Mouse (Mus musculus) layer of hippocampus, adult 9-10 months (tissue): Measurements from ENCODE around the gene Cacng2.
"Not testable (repeated sequence)": the region's sequence is repeated elsewhere in the genome, so short reads cannot be mapped to it uniquely, and the experiment has no call there.

Experiments
- DNase-seq: peaks from one replicate; pipeline ENCODE4 v3.0.0; 2022; ENCODE audit warnings: low spot score

The Cacng2 gene

DNA sequence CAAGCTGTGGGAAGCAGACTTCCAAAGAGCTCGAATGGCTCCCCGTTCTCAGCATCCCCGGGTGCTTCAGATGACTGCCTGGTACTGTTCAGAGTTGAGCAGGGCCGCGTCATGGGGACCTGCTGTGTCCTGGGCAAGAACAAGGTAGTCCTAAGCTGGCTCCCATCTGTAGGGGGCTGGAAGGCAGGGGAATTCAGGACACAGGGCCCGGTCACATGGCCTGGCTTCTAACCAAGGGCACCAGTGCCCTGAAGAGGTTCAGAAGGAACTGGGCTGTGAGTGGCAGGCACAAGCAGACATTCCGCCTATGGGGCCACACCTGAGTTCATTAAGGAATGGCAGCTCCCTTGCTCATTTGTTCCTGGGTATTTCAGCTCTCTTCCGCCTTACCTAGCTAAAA lies 37.7 kb downstream of the Cacng2 start:
- no peak for DNase-seq

DNA sequence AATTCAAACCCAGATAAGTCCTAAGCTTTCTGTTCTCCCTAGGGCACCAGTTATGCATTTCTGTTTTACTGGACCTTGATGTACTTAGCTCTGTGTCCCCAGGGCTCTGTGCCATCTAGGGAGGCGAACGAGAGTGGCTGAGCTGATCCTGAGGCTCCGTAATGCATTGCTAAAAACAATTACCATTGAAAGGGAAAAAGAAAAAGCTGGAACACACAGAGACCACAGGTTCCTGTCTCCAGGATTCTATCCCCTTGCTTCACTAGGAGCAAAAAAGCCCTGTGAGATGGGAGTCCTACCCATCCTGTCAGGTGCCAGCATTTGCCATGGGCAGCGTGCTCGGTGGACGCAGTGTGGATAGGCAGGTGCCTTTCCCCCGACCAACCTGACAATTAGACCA lies 38.4 kb downstream of the Cacng2 start:
- no peak for DNase-seq

DNA sequence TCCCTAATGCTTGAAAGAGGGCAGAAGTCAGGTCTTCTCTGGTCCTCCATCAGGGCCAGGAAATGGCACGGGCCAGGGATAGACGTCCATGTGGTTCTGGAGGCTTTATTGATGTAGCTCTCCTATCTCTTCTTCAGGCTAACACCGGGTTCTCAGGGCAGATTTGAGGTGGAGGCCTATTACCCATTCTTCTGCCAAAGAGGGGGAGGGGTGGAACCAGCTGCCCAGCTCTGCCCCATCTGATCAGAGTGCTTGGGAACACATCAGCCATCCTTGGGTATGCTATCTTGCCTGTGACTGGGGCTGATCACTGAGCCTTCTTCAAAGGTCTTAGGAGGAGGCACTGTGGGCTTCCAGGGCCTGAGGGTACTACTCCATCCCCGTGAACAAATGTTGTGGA lies 39.5 kb downstream of the Cacng2 start:
- DNase-seq = no peak

DNA sequence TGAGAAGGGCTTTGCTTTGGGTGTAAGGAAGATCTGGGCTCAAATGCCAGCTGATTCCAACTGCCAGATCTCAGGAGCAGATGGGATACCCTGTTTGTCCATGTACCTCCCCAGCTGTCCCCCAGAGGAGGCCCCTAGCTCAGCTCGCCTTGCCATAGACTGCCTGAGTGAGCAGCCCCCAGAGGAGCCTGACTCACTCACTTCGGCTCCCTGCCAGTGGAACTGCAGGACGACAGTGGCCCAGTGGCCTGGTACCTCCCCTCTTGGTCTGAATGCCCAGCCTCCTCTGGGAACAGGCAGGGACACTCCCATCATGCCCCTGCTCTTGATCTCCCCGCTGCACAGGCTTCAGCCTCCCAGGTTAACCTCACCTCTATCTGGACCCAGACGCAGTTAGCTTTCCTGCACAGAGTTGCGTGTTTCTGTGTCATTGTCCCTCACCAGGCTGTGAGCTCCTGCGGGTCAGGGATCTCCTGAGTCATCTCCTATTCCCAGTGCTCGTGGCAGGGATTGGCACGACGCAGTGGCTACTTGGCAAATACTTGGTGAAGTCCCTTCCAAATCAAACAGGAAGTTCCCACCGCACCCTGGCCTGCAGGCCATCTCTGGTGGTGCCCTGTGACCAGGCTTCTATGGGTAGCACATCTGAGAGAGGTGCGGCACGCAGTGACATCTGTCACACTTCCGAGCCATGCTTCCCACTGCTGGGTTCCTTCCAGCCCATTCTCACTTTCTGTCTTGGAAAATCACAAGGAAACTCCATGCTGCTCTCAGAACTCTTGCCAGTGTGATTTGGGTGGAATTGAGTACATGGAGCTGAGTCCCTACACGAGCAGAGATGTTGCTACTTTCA lies 40.8 kb downstream of the Cacng2 start:
- no peak for DNase-seq

DNA sequence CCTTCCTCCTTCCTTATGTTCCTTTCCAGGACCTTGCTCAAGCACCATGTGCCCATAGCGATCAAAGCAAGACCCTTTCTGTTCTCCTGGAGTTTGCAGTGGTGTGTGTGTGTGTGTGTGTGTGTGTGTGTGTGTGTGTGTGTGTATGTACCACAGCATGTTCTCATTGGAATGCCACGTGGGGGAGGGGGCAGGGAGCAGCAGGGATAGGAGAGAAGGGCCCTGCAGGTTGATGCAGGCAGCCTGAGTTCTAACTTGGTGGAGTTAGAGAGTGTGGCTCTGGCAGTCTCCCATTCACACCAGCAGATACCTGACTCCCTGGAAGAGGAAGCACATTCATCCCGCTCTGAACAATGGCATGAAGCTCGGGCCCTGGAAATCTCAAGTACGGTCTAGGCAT lies 41.6 kb downstream of the Cacng2 start:
- no peak for DNase-seq

DNA sequence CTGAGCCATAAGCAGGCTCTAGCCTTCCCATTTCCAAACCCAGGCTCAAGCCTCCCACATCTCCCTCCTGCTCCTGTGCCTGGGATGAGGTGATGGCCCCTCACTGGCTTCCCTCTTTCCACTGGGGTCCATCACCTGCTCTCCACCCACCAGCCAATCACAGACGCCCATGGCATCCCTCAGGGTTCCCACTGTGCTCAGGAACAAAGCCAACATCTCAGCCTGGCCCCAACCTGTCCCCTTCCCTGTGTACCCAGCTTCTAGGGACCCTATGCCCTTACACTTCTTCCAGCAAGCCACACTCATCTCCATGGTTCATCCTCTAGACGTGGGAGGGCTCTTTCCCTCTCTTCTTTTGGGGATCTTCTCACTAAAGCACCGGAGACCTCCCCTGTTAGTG lies 43.9 kb downstream of the Cacng2 start:
- DNase-seq = no peak

DNA sequence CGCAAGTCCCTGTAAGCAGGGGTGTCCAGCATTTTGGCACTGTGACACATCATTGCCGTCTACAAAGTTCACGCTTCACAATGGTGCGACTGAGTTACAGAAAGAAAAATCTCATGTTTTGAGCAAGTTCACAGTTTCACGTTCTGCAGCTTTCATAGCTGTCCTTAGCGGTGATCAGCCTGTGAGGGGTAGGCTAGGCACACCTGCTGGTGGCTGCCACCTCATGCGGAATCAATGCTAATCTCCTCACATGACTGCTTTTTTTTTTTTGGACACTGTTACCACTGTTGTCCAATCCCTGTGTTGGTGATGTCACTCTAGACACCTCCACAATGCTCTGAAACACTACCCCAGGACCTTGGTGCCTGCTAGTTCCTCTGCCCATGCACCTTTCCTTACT lies 46.7 kb downstream of the Cacng2 start:
- DNase-seq = no peak

DNA sequence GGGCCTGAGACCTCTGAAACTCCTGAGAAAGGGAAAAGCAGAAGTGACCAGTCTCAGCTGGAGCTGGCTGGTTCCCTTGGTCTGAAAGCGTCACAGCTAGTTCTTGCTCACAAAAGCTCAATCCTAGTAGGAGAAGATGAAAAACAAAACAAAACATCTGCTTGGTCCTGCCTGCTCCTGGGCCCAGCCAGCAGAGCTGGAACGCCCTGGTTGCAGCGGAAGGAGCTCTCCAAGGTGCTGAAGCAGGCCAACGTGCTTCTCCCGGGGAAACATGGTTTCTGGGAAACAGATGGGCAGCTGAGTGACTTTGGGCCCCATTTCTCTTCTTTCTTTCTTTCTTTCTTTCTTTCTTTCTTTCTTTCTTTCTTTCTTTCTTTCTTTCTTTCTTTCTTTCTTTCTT lies 53.4 kb downstream of the Cacng2 start:
- DNase-seq = no peak

DNA sequence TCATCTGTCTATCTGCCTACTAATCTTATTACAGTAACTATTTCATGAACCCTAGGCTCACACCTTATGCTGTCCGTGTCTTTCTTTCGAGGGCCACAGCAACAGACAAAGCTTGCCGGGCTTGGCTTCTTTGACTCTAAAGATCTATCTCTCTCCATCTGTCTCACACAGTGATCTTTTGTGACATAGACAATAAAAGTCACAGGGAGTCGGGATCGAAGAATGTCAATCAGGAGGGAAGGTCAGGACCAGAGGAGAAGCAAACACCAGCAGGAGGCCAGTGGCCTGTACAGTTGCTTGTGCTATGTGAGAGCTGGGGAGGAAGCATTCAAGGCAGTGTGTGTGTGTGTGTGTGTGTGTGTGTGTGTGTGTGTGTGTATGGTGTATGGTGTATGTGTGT lies 54.3 kb downstream of the Cacng2 start:
- DNase-seq = no peak

DNA sequence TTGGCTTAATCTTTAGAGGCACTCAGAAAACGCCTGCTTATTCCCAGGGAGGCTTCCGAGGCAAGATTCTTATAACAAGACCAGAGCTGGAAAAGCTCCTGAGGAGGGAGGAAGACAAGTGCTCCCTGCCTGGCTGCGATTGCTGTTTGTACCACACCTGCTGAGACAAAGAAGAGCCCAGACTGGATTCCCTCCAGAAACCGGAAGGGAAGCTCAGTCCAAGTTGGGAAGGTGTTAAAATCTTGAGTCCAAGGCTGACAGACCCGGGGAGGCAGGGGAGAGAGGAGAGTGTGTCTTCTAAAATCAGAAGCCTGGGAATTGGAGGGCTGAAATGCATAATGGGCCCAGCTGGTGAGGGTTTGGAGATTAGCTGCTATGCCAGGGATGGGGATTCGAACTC lies 55.5 kb downstream of the Cacng2 start:
- DNase-seq = no peak

DNA sequence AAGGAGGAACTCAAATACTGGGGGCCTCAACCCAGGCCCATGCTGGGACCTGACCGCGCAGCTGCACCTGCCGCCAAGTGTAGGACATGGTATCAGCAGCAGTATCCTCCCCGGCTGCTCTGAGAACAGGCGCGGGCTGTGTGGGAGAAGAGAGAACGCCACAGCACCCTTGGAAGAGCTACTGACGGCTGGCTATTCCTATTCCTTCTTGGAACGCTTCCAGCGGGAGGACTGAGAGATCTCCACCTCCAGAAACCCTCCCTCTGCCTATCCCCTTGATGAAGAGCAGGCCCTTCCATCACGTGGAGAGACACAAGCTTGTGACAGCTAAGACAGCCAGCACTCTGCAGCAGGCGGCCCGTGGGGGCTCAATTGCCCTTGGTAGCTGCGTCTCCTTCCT lies 57.4 kb downstream of the Cacng2 start:
- DNase-seq = no peak

DNA sequence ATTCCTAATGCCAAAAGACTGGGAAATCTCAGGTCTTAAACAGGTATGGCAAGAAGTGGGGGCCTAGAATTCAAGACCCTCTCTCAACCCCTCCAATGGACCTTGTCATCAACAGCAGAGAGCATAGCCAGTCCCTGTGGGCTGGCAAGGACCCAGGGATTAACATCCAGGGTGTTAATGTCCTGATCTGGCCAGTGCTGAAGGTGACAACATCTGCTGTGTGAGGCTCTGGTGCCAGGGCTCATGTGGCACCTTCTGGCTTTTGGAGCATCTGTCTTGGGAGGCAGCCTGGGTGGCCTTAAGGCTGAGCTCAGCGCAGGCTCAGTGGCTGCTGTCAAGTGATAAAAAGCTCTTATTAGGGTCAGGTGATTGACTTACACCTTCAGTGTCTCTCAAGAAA lies 62.9 kb downstream of the Cacng2 start:
- DNase-seq = no peak

DNA sequence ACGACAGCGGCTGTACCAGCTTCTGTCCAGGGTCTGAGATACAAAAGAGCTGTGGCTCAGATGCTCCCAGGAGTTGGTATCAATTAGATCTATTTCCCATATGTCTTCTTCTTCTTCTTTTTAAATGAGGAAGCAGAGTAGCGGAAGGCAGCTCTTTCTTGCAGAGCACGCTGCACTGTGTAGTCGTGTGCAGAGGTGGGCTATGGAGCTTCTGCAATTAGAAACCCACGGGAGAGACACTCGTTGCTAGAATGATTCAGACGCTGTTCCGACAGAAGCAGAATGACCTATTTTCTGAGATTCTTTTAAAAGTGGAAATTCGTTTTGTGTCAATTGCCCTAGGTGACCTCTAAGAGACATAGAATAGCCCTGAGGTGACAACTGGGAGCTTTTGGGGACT lies 69.1 kb downstream of the Cacng2 start:
- no peak for DNase-seq

DNA sequence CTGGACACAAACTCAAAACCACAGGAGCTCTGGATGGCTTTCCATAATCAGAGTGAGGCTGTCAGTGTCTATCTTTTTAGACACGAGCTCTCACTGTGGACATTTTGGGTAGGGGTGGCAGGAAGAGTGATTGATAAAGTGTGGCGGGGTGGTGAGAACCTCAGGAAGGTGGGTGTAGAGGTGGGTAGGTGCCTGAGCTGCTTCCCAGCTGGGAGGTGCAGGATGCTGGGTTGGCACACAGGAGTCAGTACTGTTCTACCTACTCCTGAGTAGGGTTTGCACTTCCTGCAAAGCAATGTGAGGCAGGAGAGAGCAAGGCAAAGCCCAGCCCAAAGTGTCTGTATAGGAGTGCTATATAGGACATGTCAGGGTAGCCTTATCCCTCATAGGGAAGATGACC lies 69.9 kb downstream of the Cacng2 start:
- no peak for DNase-seq

DNA sequence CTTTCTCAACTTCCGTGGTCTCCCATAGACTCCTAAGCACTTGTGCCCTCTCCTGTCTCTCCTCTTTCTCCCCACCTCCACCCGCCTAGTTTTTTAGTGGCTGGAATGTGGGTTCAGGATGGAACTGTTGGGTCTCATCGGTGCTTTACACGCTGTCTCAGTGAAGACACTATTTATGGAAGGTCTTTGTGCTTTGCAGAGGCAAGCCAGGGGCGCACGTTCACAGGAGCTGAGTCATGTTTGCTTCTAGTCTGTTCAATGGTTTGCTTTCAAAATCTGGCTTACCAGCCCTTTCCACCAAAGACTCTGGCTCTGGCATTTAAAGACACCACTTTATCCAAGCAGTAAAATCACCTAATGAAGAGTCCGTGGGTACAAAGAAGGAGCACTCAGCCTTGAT lies 74.0 kb downstream of the Cacng2 start:
- no peak for DNase-seq

DNA sequence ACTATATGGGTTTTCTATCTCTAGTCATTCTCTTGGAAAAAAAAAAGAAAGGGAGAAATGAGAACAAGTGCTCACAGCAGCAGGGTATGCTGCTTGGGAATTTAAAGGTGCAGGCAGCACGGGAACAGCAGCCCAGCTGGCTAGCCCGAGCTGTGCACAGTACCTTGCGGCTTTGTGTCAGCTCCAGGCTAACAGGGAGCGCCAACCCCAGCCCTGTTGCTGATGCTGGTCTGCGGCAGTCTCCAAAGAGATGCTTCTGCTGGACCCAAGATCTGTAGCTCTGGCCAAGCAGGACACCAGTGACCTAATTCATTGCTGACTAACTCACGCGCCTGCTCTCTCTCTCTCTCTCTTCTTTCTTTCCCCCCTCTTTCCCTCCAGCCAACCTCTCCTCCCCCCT lies 74.5 kb downstream of the Cacng2 start:
- DNase-seq = no peak

DNA sequence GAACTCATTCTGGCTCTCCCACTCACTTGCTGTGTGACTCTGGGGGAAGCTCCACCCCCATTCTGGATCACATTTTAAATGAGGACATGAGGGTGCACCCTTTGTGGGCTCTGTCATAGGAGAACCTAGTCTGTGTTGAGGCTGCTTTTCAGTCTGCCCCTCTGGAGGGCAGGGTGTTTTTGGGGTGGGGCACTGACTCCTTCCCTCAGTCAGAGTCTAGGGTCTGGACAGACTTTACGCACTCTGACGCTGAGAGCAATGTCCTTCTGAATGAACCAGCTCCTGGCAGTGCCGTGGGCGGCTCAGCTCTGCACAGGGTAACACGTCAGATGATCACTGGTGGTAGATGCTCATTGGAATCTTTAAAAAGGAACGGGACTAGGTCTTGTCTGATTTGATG lies 75.0 kb downstream of the Cacng2 start:
- no peak for DNase-seq

DNA sequence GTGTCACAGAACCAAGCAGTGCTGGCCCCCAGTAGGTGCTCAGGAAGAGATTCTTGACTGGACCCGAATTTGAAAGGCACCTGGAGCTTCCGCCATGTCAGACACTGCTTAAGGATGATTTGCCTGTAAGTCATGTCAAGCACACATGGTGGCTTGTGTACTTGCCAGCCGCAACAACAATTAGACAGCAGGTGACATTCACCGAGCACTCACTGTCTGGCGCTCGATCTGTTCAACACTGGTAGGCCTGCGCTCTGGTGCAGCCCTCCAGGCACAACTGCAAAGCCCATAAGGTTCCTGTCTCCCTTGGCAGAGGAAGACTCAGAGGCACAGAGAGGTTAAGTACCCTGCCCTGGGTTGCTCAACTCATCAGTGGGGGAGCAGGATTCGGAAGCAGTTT lies 77.1 kb downstream of the Cacng2 start:
- no peak for DNase-seq

DNA sequence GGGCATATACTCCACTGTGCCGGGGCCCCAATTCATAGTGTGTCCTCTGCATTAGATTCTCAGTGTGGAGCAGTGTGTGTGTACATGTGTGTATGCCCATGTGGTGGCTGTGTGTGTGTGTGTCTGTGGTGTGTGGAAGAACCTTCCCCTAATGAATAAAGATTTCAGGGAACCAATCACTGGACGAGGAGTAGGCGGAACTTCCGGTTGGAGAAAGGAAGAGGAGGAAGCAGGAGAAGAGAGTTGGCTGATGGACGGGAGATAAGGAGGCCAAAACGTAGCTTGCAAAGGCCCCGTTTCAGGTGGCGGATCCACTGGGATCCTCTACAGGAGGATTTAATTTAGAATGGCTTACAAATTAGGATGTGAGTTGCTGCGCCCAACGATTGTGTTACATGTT lies 82.2 kb downstream of the Cacng2 start:
- no peak for DNase-seq

DNA sequence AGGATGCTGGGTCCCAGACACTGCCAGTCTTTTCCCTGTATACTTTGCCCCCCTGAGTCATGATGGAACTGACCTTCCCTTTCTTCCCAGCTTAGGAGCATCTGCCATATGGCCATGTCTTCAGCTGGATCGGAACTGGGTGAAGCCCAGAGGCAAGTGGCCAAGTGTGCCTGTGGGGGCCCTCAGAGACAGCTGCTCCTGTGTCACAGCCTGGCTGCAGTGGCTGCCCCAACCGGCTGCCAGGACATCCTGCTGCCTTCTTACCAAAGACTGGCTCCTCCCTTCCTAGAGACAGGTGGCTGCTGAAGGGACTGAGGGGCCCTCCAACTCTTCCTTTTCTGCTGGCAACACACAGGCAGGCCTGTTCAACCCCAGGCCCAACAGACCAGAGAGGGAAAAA lies 83.2 kb downstream of the Cacng2 start:
- no peak for DNase-seq

DNA sequence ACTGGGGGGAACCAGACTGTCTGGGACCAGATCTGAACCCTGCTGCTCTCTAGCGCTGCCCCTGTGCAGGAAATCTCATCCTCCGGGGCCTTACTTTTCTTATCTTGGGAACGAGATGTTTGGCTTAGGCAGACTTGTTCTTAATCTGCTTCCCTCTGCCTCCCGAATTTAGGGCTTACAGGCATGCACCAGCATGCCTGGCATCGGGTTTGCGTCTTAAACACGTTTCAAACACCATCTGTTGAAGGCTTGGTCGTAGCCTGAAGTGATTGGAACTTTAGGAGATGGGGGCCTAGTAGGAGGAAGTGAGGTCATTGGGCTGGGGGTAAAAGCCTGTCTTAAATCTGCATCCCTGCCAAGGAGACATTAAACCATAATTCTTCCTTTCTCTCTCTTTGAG lies 89.9 kb downstream of the Cacng2 start:
- no peak for DNase-seq

DNA sequence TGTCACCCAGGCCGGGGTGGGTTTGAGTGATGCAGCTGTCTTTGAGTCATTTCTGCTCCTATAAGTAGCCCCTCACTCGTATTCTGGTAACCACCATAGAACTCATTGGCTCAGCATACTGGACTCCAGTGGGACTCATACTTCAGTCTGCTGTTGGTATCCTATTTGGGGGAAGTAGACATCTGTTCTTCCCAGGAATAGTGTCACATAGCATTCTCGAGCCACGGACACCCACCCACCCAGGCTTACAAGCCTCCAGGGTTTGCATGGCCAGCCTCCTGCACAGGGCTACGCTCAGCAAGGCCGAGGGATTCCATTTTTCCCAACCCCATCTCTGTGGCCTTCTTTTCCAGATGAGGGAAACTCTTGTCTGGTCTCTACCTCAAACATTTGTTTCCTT lies 93.3 kb downstream of the Cacng2 start:
- no peak for DNase-seq

DNA sequence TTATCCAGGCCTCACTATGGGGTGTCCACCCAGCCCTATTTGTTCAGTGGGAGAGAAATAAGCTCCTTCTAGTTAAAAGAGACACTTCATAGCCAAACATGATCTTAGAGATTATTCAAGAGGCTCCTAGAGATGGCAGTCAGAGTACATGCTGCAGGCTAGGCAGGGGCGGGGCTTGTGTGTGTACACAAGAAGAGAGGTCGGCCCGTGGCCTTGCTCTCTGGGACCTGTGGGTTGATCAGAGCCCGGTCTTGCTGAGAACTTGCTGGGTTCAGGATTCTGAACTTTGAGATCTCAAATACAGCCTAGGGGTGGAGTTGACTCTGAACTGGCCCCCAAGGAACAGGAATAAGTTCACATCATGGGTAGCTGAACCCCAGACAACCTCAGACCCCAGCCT lies 95.6 kb downstream of the Cacng2 start:
- no peak for DNase-seq

DNA sequence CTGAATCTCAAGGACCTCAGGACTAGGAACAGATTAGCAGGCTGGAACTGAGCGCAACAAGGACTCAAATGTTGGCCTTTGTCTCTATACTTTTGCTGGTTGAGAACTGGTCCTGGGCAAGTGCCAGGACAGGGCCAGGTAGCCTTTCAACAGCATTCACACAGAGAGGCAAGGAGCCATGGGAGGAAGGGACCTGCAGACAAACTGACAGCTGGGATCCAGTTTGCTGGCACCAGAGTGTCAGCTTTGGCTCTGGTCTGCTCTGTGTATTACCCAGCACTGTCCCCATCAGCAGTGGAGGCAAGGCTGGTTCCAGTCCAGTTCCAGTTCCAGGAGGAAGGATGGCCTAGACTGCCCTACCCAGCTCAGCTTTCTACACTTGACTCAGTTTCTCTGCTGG lies 105.8 kb downstream of the Cacng2 start:
- no peak for DNase-seq

DNA sequence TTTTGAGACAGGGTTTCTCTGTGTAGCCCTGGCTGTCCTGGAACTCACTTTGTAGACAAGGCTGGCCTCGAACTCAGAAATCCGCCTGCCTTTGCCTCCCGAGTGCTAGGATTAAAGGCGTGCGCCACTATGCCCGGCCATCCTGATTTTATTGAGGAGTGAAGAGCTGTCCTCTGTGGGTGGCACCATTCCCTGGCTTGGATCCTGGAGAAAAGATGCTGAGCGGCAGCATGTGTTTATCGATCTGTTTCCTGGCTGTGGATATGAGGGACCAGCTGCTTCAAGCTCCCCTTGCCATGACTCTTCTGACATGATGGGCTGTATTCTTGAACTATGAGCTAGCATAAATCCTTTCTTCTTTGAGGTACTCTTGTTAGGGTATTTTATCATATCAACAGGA lies 111.6 kb downstream of the Cacng2 start:
- DNase-seq = not testable (repeated sequence)
